Mouse (Mus musculus): ENCODE results near the gene Adnp. TPM values are rescaled to one million over a fixed set of nuclear protein-coding genes. Genes with fewer than 3 reads are reported as not detected.

The Adnp gene
- polyA plus RNA-seq, 1 experiment from 2014 or later = 12.2 TPM

DNA sequence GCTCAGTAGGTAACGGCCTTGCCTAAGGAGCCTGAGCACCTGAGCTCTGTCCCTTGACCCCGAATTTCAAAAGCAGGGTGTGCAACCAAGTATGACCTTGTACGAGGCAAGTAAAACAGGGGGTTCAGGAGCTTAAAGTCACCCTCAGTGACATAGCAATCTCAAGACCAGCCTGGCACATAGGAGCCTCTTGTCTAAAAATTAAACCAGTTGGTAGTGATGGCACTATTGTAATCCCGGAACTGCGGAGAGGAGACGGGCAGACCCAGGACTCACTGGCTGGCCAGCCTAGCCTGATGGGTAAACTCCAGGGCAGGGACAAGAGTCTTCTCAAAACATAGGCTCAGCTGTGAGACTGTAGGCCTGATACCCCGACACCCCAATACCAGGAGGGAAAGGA is 51.2 kb downstream of the Adnp start:
- no peak for DNase-seq (ENCODE audit: low spot score)
- Histone ChIP-seq H3K4me1 (ENCODE audit: control insufficient read depth, insufficient read depth, low read length) (peaks cover 37% of the 10 kb centered on the region), H3K27ac (replicated peaks; ENCODE audit: low read depth, low read length) (no peak overlapping the region), H3K4me3 (ENCODE audit: low read depth, low read length) (no peak overlapping the region), H3K9me3 (ENCODE audit: control insufficient read depth, low read length) (no peaks in the 10 kb centered on the region), H3K36me3 (ENCODE audit: control insufficient read depth, insufficient read depth, low read length) (no peaks in the 10 kb centered on the region), H3K4me2 (ENCODE audit: low read depth, severe bottlenecking) (no peak overlapping the region), H3K9ac (ENCODE audit: low read length) (no peak overlapping the region), H3K27me3 (ENCODE audit: control insufficient read depth, insufficient read depth, low read length) (no peaks in the 10 kb centered on the region)
- no peak for ATAC-seq (ENCODE audit: insufficient number of reproducible peaks, low FRiP score, low TSS enrichment, low read depth)
- WGBS = 94% methylated on average over 7 of the region's 7 CpGs

DNA sequence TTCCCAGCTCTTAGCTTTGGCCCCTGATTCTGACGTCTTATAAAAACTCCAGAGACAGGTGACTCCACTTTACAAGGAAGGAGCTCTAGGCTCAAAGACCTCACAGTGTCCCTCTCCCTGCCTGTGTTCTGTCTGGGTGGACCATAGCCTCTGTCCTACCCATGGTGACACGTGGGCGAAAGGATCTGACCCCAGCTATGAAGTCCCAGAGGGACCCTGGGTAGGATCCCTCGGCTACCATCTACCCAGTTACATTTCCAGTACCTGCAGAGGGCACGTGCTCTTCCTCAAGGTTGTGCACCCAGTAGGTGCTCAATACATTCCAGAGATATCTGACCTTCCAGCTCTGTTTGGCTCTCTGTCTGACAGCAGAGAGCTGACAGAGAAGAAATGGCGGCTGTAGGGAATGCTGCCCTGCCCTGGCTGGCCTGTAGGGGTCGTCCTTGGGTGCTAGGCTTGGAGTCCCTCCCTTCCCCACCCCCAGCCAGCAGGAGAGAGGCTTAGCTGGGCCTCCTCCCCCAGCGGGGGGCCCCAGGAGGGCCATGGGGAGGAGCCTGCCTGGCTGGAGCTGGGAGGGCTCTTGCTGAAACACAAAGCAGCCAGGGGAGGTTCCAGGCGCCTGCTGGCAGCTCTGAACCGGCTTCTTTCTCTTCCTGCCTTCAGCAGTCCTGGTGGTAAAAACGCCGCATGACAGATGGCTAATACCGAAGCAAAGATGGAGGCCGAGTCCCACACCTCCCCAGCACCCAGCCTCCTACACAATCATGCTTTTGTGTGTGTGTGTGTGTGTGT is 52.6 kb downstream of the Adnp start:
- H3K4me2 ChIP-seq (ENCODE audit: low read depth, severe bottlenecking) = peak overlapping the region; percentile 26; the same call in 1 of the 2 replicates
- no peaks in the 10 kb centered on the region for H3K9me3 ChIP-seq (ENCODE audit: control insufficient read depth, low read length)
- ATAC-seq (ENCODE audit: insufficient number of reproducible peaks, low FRiP score, low TSS enrichment, low read depth) (peak; percentile 88), DNase-seq (ENCODE audit: low spot score) (peak; percentile 96)
- H3K9ac ChIP-seq (ENCODE audit: low read length) = peak overlapping the region; percentile 43
- WGBS = 21% methylated on average over 14 of the region's 14 CpGs
- peaks cover 28% of the 10 kb centered on the region for H3K4me1 ChIP-seq (ENCODE audit: control insufficient read depth, insufficient read depth, low read length)
- no peak overlapping the region for H3K4me3 ChIP-seq (ENCODE audit: low read depth, low read length)
- no peaks in the 10 kb centered on the region for H3K27me3 ChIP-seq (ENCODE audit: control insufficient read depth, insufficient read depth, low read length)
- H3K36me3 ChIP-seq (ENCODE audit: control insufficient read depth, insufficient read depth, low read length) = no peaks in the 10 kb centered on the region
- H3K27ac ChIP-seq (replicated peaks; ENCODE audit: low read depth, low read length) = peak overlapping the region; percentile 71

DNA sequence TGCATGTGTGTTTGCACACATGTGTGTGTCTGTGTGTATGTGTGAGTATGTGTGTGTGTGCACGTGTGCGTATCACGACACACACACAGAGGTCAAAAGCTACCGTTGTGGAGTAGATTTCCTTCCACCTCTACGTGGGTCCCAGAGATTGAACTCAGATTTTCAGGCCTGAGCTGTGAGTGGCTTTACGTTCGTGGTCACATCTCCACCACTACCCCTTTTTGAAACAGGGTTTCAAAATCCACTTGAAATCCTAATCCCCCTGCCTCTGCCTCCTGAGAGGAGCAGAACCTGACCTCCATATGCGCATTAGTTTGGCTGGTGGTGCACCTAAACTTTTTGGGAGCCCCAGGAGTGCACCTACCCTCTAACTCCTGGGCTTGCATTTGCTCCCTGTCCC is 57.7 kb downstream of the Adnp start:
- H3K9me3 ChIP-seq (ENCODE audit: control insufficient read depth, low read length) = no peaks in the 10 kb centered on the region
- no peaks in the 10 kb centered on the region for H3K27me3 ChIP-seq (ENCODE audit: control insufficient read depth, insufficient read depth, low read length)
- H3K27ac ChIP-seq (replicated peaks; ENCODE audit: low read depth, low read length) = no peak overlapping the region
- ATAC-seq (ENCODE audit: insufficient number of reproducible peaks, low FRiP score, low TSS enrichment, low read depth) = no peak
- no peaks in the 10 kb centered on the region for H3K36me3 ChIP-seq (ENCODE audit: control insufficient read depth, insufficient read depth, low read length)
- no peak overlapping the region for H3K4me2 ChIP-seq (ENCODE audit: low read depth, severe bottlenecking)
- H3K9ac ChIP-seq (ENCODE audit: low read length) = no peak overlapping the region
- peaks cover 14% of the 10 kb centered on the region for H3K4me1 ChIP-seq (ENCODE audit: control insufficient read depth, insufficient read depth, low read length)
- H3K4me3 ChIP-seq (ENCODE audit: low read depth, low read length) = no peak overlapping the region
- WGBS = 93% methylated on average over 8 of the region's 8 CpGs
- no peak for DNase-seq (ENCODE audit: low spot score)

DNA sequence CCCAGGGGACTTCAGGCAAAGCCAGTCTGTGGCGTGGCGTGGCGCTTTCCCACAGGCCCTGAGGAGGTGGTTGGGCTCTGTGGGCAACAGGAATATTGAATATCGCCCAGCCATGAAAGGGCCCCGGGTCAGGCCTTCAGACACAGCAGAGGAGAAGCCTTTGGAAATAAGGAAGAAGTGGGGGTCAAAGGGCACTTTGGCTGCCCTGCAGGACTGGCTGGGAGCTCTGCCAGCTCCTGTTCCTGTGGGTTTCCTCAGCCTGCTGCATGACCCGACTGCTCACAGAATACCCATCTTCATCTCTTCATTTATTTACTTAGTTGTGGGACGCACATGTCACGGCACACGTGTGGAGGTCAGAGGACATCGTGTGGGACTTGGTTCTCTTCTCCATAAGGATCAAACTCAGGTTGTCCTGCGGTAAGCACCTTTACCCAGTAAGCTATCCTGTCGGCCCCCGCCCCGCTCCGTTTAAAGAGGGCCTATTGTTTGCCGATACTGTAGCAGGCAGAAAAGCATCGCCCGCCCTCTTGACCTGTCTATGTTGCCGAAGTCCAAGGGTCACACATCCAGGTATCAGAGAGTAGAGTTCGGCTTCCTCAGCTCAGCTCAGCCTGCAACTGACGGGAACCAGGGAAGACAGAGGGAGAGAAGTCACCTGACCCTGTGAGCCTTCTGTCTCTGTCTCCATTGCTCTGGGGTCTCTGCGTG is 59.0 kb downstream of the Adnp start:
- Histone ChIP-seq H3K36me3 (ENCODE audit: control insufficient read depth, insufficient read depth, low read length) (no peaks in the 10 kb centered on the region), H3K9me3 (ENCODE audit: control insufficient read depth, low read length) (no peaks in the 10 kb centered on the region), H3K4me2 (ENCODE audit: low read depth, severe bottlenecking) (no peak overlapping the region), H3K4me1 (ENCODE audit: control insufficient read depth, insufficient read depth, low read length) (peaks cover 5% of the 10 kb centered on the region; the same call in 1 of the 2 replicates), H3K4me3 (ENCODE audit: low read depth, low read length) (no peak overlapping the region), H3K27me3 (ENCODE audit: control insufficient read depth, insufficient read depth, low read length) (no peaks in the 10 kb centered on the region), H3K9ac (ENCODE audit: low read length) (no peak overlapping the region), H3K27ac (replicated peaks; ENCODE audit: low read depth, low read length) (no peak overlapping the region)
- 75% methylated on average over 22 of the region's 22 CpGs for WGBS
- ATAC-seq (ENCODE audit: insufficient number of reproducible peaks, low FRiP score, low TSS enrichment, low read depth) = no peak
- DNase-seq (ENCODE audit: low spot score) = no peak

DNA sequence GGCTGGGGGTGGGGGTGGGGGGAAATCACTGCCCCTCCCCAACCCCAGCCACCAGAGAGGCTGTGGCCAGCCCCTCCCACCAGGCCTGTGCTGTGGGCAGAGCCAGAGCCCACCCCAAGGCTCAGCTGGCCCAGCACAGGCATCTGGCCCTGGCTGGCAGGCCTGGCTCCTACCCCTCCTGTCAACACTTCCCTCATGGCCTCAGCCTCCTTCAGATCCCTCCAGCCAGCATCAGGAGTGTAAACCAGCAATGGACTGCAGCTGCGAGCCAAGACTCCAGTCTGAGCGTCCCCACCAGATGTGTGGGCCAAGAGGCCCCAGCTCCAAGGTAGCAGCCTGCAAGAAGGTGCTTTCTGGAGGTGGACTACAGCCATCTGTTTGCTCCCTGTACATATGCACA is 61.5 kb downstream of the Adnp start:
- peak; percentile 76 for DNase-seq (ENCODE audit: low spot score)
- 28% methylated on average over 2 of the region's 2 CpGs for WGBS
- H3K36me3 ChIP-seq (ENCODE audit: control insufficient read depth, insufficient read depth, low read length) = no peaks in the 10 kb centered on the region
- peaks cover 5% of the 10 kb centered on the region; the same call in 1 of the 2 replicates for H3K4me1 ChIP-seq (ENCODE audit: control insufficient read depth, insufficient read depth, low read length)
- H3K4me2 ChIP-seq (ENCODE audit: low read depth, severe bottlenecking) = no peak overlapping the region
- no peak overlapping the region for H3K4me3 ChIP-seq (ENCODE audit: low read depth, low read length)
- no peak overlapping the region for H3K9ac ChIP-seq (ENCODE audit: low read length)
- peak overlapping the region; percentile 70 for H3K27ac ChIP-seq (replicated peaks; ENCODE audit: low read depth, low read length)
- H3K27me3 ChIP-seq (ENCODE audit: control insufficient read depth, insufficient read depth, low read length) = no peaks in the 10 kb centered on the region
- no peaks in the 10 kb centered on the region for H3K9me3 ChIP-seq (ENCODE audit: control insufficient read depth, low read length)
- ATAC-seq (ENCODE audit: insufficient number of reproducible peaks, low FRiP score, low TSS enrichment, low read depth) = peak; percentile 88

DNA sequence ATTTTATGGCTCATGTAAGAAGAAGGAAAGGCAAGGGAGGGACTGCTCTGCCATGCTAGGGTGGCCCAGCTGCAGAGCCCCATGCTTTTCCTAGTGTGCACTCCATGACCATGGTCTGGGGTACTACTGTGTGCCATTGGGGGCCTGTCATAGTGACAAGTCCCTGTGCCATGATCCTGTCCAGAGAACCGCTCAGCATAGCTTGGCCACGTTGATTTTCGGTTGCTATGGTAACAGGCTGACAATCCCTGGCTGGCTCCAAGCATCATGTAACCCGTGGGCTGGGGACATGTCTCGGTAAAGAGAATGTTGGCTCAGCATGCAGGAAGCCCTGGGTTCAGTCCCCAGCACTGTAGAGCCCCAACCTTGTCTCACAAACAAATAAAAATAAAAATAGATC is 63.1 kb downstream of the Adnp start:
- H3K27me3 ChIP-seq (ENCODE audit: control insufficient read depth, insufficient read depth, low read length) = no peaks in the 10 kb centered on the region
- WGBS = 64% methylated on average over 5 of the region's 5 CpGs
- DNase-seq (ENCODE audit: low spot score) (no peak), ATAC-seq (ENCODE audit: insufficient number of reproducible peaks, low FRiP score, low TSS enrichment, low read depth) (no peak)
- H3K9ac ChIP-seq (ENCODE audit: low read length) = no peak overlapping the region
- H3K4me1 ChIP-seq (ENCODE audit: control insufficient read depth, insufficient read depth, low read length) = peaks cover 5% of the 10 kb centered on the region; the same call in 1 of the 2 replicates
- H3K4me2 ChIP-seq (ENCODE audit: low read depth, severe bottlenecking) = no peak overlapping the region
- no peak overlapping the region for H3K27ac ChIP-seq (replicated peaks; ENCODE audit: low read depth, low read length)
- no peaks in the 10 kb centered on the region for H3K9me3 ChIP-seq (ENCODE audit: control insufficient read depth, low read length)
- no peak overlapping the region for H3K4me3 ChIP-seq (ENCODE audit: low read depth, low read length)
- H3K36me3 ChIP-seq (ENCODE audit: control insufficient read depth, insufficient read depth, low read length) = no peaks in the 10 kb centered on the region

DNA sequence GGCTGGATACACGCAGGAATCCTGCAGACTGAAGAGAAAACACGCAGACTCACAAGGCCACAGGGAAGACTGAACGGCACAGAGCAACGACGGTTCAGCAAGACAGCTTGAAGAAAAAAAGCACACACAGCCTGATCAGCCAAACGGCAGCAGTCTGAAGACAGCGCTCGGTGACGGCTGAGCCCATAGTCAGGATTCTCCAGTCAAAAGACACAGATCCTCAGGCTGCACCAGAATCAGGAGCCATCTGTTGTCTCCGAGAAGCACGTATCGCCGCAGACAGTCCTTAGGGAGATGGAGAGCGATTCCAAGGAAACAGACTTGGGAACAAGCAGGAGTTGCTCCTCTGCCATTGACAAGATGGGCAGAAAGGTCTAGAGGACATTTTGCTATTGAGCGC is 69.8 kb downstream of the Adnp start:
- DNase-seq (ENCODE audit: low spot score) (no peak), ATAC-seq (ENCODE audit: insufficient number of reproducible peaks, low FRiP score, low TSS enrichment, low read depth) (no peak)
- H3K9ac ChIP-seq (ENCODE audit: low read length) = no peak overlapping the region
- no peak overlapping the region for H3K4me3 ChIP-seq (ENCODE audit: low read depth, low read length)
- 77% methylated on average over 15 of the region's 15 CpGs for WGBS
- H3K4me1 ChIP-seq (ENCODE audit: control insufficient read depth, insufficient read depth, low read length) = no peaks in the 10 kb centered on the region
- no peak overlapping the region for H3K4me2 ChIP-seq (ENCODE audit: low read depth, severe bottlenecking)
- no peak overlapping the region for H3K27ac ChIP-seq (replicated peaks; ENCODE audit: low read depth, low read length)
- H3K9me3 ChIP-seq (ENCODE audit: control insufficient read depth, low read length) = no peaks in the 10 kb centered on the region
- no peaks in the 10 kb centered on the region for H3K27me3 ChIP-seq (ENCODE audit: control insufficient read depth, insufficient read depth, low read length)
- H3K36me3 ChIP-seq (ENCODE audit: control insufficient read depth, insufficient read depth, low read length) = no peaks in the 10 kb centered on the region

Measured in limb, embryonic 11.5 days (tissue).